Mouse (Mus musculus): Measurements from ENCODE around the gene Trpc6. TPM values are rescaled to one million over a fixed set of nuclear protein-coding genes. Genes with fewer than 3 reads are reported as not detected.

Trpc6 gene
- polyA plus RNA-seq, 1 experiment from 2014 or later = 1.7 TPM

DNA sequence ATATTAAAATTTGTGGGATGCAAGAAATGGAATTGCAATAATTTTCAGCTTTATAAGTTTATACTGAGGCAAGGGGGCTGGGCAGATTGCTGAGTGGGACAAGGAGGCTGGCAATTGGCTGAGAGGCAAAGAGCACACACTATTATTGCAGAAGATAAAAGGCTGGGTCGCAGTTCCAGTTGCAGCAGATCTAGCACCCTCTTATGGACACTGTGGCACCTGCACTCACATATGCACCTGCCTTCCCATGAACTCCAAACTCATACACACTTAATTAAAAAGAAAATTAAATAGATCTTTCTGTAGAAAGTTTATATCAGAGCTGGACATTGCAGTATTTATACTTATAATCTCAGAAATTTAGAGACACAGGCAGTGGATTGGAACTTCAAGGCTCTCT lies 175.1 kb downstream of the Trpc6 start:
- Histone ChIP-seq H3K4me1 (replicated peaks; ENCODE audit: control insufficient read depth, insufficient read depth, low read length) (no peaks in the 10 kb centered on the region), H3K4me3 (ENCODE audit: low read depth, low read length) (no peak overlapping the region), H3K27me3 (ENCODE audit: control insufficient read depth, insufficient read depth, low read length) (no peaks in the 10 kb centered on the region), H3K9me3 (ENCODE audit: control insufficient read depth, low read length) (no peaks in the 10 kb centered on the region), H3K9ac (ENCODE audit: low read depth, low read length) (no peak overlapping the region), H3K27ac (ENCODE audit: low read depth, low read length) (no peak overlapping the region), H3K36me3 (ENCODE audit: control insufficient read depth, insufficient read depth, low read length) (no peaks in the 10 kb centered on the region), H3K4me2 (replicated peaks; ENCODE audit: low read depth, low read length) (no peak overlapping the region)
- 76% methylated on average over 1 of the region's 1 CpGs for WGBS
- DNase-seq (ENCODE audit: low spot score) (no peak), ATAC-seq (ENCODE audit: low FRiP score) (no peak)

DNA sequence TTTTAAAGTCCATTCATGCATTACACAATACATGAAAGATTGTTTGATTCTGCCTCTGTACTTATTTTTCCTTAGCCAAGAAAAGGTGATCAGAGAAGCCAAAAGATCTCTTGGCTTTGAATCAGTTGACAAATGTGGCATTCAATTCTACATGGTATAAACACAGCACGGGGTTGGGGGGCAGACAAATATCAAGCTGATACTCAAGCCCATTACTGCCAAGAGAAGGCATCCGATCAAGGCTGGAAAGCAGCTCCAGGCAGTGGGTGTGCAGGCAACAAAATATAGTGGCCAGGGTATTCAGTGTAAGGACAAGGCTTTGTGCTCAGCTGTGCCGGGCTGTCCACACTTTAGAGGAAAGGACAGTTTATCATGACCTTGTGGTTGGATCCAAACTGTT lies 185.1 kb downstream of the Trpc6 start:
- no peaks in the 10 kb centered on the region for H3K36me3 ChIP-seq (ENCODE audit: control insufficient read depth, insufficient read depth, low read length)
- no peaks in the 10 kb centered on the region for H3K9me3 ChIP-seq (ENCODE audit: control insufficient read depth, low read length)
- no peak overlapping the region for H3K4me3 ChIP-seq (ENCODE audit: low read depth, low read length)
- H3K27ac ChIP-seq (ENCODE audit: low read depth, low read length) = no peak overlapping the region
- H3K27me3 ChIP-seq (ENCODE audit: control insufficient read depth, insufficient read depth, low read length) = no peaks in the 10 kb centered on the region
- no peak for DNase-seq (ENCODE audit: low spot score)
- 86% methylated on average over 3 of the region's 3 CpGs for WGBS
- H3K9ac ChIP-seq (ENCODE audit: low read depth, low read length) = no peak overlapping the region
- H3K4me1 ChIP-seq (replicated peaks; ENCODE audit: control insufficient read depth, insufficient read depth, low read length) = no peaks in the 10 kb centered on the region
- no peak overlapping the region for H3K4me2 ChIP-seq (replicated peaks; ENCODE audit: low read depth, low read length)
- no peak for ATAC-seq (ENCODE audit: low FRiP score)

All from hindbrain, embryonic 11.5 days (tissue).